Mouse (Mus musculus) bone marrow macrophage, adult 2 months (primary cell): Measurements from ENCODE around the gene Tmem233. TPM values are rescaled to one million over a fixed set of nuclear protein-coding genes. Genes with fewer than 3 reads are reported as not detected.

Experiments used
- H3K27ac ChIP-seq: 2 replicates; pipeline ENCODE4 v1.5.1; 2012; ENCODE audit warnings: low read depth, low read length; ENCODE audit not compliant: insufficient read depth
- H3K4me1 ChIP-seq: 2 replicates; pipeline ENCODE4 v1.6.1; 2012; ENCODE audit warnings: low read length; ENCODE audit not compliant: control insufficient read depth, insufficient read depth
- H3K4me3 ChIP-seq: 2 replicates; pipeline ENCODE4 v1.5.1; 2012; ENCODE audit warnings: mild to moderate bottlenecking, low read length, moderate library complexity; ENCODE audit not compliant: insufficient read depth
- CTCF ChIP-seq: IDR thresholded peaks from 2 replicates; pipeline ENCODE4 v1.5.1; 2012; ENCODE audit warnings: low read depth, mild to moderate bottlenecking, low read length, moderate library complexity
- POLR2A ChIP-seq: IDR thresholded peaks from 2 replicates; pipeline ENCODE4 v1.6.1; 2012; ENCODE audit warnings: mild to moderate bottlenecking, low read depth, low read length, borderline replicate concordance
- polyA plus RNA-seq: library from polyadenylated mRNA; stranded (reverse); fragments of >200 nt; gene quantifications from 2 replicates; pipeline ENCODE4 v1.2.4, GENCODE M21; 2012; ENCODE audit not compliant: missing spikeins, insufficient read depth, insufficient read length

The Tmem233 gene
- polyA plus RNA-seq, 1 experiment, result not detected

DNA sequence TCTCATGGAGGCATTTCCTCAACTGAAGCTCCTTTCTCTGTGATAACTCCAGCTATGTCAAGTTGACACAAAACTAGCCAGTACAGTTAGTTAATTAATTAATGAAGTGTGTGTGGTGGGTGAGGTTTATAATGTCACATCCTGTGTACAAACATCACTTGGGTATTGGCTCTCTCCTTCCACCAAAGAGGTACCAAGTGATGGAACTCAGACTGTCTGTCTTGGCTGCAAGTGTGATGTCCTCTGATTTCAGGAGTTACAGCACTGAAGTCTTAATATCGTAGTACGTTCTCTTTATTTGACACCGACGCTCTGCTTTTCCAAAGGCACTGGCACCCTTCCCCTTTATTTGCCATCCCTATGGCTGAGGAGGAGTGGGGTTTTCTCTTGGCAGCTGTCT is 13.4 kb downstream of the Tmem233 start:
- TF ChIP-seq CTCF (no peak), POLR2A (no peak)
- Histone ChIP-seq H3K4me1 (no peaks in the 10 kb centered on the region), H3K4me3 (no peak overlapping the region), H3K27ac (no peak overlapping the region)

DNA sequence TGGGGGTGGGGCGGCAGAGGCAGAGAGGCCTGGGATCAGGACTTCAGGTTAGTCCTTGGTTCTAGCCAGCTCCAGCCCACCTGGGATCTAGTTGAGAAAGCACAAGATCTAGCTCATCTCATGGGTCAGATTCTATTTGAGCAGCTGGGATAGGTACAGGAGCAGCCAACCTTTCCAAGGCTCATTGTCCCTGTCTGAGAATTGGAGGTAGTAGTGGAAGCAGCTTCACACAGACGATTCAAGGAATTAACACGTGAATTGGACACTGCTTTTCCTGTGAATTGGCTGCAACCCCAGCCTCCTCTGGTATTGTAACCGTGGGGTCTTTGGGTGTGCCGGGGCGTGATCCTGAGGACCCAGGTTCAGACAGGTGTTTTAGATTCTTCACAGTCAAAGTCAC is 30.2 kb downstream of the Tmem233 start:
- H3K4me3 ChIP-seq, result no peak overlapping the region
- H3K27ac ChIP-seq, result no peak overlapping the region
- H3K4me1 ChIP-seq, result no peaks in the 10 kb centered on the region
- TF ChIP-seq POLR2A (no peak), CTCF (no peak)

DNA sequence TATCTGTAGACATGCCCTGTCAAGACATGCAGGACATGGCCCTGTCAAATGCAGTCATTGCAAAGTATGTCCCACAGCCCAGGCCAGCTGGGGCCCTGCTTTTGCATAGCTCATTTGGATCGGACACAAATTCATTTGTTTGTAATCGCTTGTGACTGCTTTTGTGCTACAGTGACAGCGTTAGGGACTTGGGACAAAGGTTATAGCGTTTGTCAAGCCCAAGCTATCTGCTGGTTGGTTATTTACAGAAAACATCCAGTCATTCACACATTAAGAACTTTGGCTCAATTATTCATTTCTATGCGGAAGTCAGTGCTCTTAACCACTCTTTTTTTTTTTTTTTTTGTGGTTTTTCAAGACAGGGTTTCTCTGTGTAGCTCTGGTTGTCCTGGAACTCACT is 30.9 kb downstream of the Tmem233 start:
- Histone ChIP-seq H3K4me1 (no peaks in the 10 kb centered on the region), H3K4me3 (no peak overlapping the region), H3K27ac (no peak overlapping the region)
- no peak for TF ChIP-seq CTCF
- TF ChIP-seq POLR2A, result no peak

DNA sequence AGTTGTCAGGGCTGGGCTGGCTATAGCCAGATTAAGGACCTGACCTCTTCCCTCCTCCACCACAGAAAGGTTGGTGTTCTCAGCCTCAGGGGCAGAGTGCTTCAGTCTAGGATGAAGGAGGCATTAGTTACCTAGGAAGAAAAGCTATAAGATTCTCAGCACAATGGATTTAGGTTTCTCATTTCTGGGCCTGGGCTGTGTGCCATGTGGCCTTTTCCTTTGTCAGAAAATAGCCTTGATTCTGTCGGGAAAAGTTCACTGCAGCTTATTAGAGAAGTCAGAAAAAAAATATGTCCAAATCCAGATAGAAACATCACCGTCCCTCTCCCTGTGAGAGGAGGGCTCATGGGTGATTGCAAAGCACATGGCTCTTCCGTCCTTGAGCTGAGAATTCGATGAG is 33.2 kb downstream of the Tmem233 start:
- H3K27ac ChIP-seq, result no peak overlapping the region
- TF ChIP-seq POLR2A (no peak), CTCF (no peak)
- no peak overlapping the region for H3K4me3 ChIP-seq
- H3K4me1 ChIP-seq, result no peaks in the 10 kb centered on the region

DNA sequence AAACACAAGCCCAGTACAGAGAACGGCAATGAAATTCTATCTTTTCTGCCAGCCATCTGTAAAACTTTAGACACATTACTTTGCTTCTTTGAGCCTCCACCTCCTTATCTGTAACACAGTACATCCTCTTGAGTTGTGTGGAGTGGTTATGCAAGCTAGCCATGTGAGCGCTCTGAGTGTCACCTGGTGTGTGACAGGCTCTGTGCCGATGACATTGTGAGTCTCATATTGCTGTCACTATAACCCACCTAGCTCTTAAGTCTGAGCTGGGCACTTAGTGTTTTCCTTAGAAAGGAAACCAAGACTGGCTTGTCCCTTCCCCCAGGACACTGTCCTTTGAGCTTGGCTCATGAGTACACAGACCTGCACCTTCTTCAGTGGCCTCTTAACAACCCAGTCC is 34.7 kb downstream of the Tmem233 start:
- TF ChIP-seq POLR2A (no peak), CTCF (no peak)

DNA sequence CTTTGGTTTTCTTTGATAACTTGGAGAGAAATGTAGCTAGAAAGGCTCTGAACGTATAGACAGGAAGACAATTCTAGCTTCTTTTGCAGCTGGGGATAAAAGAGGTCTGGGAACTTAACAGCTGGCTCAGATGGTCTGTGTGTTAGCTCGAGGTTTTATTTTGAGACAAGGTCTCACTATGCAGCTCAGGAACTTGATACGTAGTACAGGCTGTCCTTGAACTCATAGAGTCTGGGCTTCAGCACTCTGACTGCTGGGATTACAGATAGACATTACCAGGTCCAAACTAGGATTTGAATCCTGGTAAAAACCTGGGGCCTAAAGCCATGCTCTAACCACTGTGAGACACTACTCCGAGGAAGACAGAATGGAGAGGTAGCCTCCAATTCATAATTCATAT is 36.8 kb downstream of the Tmem233 start:
- Histone ChIP-seq H3K27ac (no peak overlapping the region), H3K4me3 (no peak overlapping the region), H3K4me1 (no peaks in the 10 kb centered on the region)
- no peak for TF ChIP-seq POLR2A
- no peak for TF ChIP-seq CTCF

More for the DNA sequence above, 34.7 kb downstream of the Tmem233 start:
- no peaks in the 10 kb centered on the region for H3K4me1 ChIP-seq
- H3K27ac ChIP-seq, result no peak overlapping the region
- no peak overlapping the region for H3K4me3 ChIP-seq

DNA sequence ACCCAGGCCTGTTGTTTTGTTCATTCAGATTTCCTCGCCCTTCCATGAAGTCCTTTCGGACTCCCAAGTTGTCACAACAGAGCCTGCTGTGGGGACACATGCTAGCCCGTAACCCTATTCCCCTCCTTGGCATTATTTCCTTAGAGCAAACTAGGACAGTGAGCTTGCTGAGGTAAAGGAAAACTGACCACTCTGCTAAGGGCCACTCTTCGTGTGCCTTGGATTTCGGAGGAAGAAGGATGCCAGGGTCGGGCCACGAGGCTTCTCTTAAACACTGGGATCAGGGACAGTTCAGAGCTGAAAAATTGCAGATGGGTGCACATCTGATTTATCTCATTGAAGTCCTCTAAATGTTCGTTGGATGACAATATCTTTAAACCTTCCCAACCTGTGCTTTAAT is 37.5 kb downstream of the Tmem233 start:
- no peaks in the 10 kb centered on the region for H3K4me1 ChIP-seq
- H3K27ac ChIP-seq, result no peak overlapping the region
- no peak overlapping the region for H3K4me3 ChIP-seq
- no peak for TF ChIP-seq POLR2A
- no peak for TF ChIP-seq CTCF

DNA sequence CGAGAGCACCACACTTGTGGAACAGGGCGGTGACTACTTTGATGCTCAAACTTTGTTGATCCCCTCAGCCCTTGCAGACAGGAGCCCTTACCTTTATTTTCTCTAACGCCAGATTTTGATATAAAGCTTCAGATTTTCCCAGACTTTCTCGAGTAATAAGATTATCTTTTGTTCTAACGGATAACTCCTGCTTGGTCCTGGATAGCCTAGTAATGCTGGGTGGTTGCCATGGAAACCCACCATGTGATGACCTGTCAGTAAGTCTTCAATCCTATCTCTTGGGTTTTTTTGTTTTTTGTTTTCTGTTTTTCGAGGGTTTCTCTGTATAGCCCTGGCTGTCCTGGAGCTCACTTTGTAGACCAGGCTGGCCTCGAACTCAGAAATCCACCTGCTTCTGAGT is 40.8 kb downstream of the Tmem233 start:
- Histone ChIP-seq H3K4me1 (no peaks in the 10 kb centered on the region), H3K4me3 (no peak overlapping the region), H3K27ac (no peak overlapping the region)
- TF ChIP-seq CTCF (no peak), POLR2A (no peak)

DNA sequence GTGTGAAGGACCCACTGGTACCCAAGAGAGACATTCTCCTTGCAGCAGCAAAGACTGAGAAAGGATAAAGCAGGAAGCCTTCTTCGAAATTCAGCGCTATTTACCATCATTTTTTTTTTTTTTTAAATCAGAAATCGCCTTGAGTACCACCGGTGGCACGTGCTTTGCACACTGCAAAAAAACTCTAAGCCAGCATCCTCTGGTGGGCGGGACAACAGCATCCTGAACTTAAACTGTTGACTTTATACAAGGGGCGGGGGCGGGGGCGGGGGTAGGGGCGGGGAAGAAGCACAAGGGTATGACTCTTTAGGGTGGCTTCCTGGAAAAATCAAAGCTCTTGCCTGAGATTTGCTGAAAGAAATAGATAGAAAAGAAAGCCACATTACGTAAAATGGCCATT is 43.3 kb downstream of the Tmem233 start:
- no peak for TF ChIP-seq CTCF
- no peak for TF ChIP-seq POLR2A
- Histone ChIP-seq H3K4me1 (no peaks in the 10 kb centered on the region), H3K27ac (no peak overlapping the region), H3K4me3 (no peak overlapping the region)

DNA sequence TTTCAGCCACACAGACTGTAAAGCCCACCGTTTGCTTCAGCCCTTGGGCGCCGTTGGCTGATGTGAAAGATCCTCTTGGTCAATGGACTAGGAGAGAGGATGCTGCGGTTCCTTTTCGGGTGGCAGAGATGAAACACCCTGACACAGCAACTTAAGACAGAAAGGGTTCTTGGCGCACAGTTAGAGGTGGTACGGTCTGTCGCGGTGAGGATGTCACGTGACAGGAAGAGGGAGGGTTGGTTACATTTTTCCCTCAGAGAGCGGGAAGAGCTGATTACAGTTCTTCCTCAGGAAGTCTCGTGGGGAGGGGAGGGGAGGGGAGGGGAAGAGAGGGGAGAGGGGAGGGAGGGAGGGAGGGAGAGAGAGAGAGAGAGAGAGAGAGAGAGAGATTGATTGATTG is 45.3 kb downstream of the Tmem233 start:
- no peaks in the 10 kb centered on the region for H3K4me1 ChIP-seq
- H3K4me3 ChIP-seq, result no peak overlapping the region
- no peak overlapping the region for H3K27ac ChIP-seq
- TF ChIP-seq POLR2A, result no peak
- TF ChIP-seq CTCF, result no peak

DNA sequence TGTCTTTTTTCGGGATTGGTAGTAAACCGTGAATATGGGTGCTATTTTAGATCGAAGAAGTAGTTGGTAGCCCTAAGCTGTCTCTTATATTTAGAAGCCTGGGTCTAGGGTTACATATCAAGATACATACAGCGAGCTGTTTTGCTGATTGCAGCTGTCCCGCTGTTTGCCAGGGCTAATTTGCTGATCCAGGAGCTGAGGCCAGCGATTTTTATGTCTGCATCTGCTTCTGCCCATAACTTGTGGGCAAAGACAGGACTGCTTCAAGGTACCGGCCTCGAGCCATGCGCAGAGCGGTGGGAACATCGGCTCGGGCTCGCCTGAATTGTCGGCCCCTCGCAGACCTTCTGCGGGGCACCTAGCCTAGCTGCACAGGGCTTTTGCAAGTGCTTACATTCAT is 46.6 kb downstream of the Tmem233 start:
- no peaks in the 10 kb centered on the region for H3K4me1 ChIP-seq
- no peak overlapping the region for H3K27ac ChIP-seq
- no peak overlapping the region for H3K4me3 ChIP-seq
- TF ChIP-seq CTCF (no peak), POLR2A (no peak)
